Mouse (Mus musculus): Measurements from ENCODE around the gene Git1.

- peak; percentile 54; the same call in 1 of the 2 replicates for TF ChIP-seq EP300 (IDR thresholded peaks at IDR 0.05; ENCODE audit: low read depth)
- TF ChIP-seq CTCF (IDR thresholded peaks at IDR 0.05; ENCODE audit: low read depth): no peak
Observed at GRCm38 (mm10) chr11:77444939-77445338, 48.4 kb upstream of the Git1 start.

Measured in liver, postnatal 0 days (tissue).